Mouse (Mus musculus) adrenal gland, postnatal 4 days (tissue): Measurements from ENCODE around the gene Arhgef15. TPM values are rescaled to one million over a fixed set of nuclear protein-coding genes. Genes with fewer than 3 reads are reported as not detected.

Experiments used
- DNase-seq, 2 experiments: peaks; one replicate each; pipeline ENCODE4 v3.0.0; 2021 to 2022; ENCODE audit warnings: low spot score in 2 of 2, mixed read lengths in 2 of 2
- total RNA-seq, 2 experiments: library from RNA; stranded (reverse); gene quantifications; 2 replicates each; pipeline ENCODE4 v1.2.3; 2021

Arhgef15 gene
- total RNA-seq, 2 experiments from 2014 or later, result 28.6 to 29.5 TPM

GRCm38 (mm10) chr11:68926981-68927380, 30.3 kb downstream of the Arhgef15 start, which contains the start of gene Odf4:
Odf4 (minus strand) TSS chr11:68927081.
- no peak for DNase-seq

- no peak for DNase-seq
These were observed 32.5 kb downstream of the Arhgef15 start for GRCm38 (mm10) chr11:68924749-68925148.

- no peak for DNase-seq
These were observed 34.1 kb downstream of the Arhgef15 start for GRCm38 (mm10) chr11:68923191-68923590.

- DNase-seq, result no peak
These were observed 42.7 kb downstream of the Arhgef15 start for GRCm38 (mm10) chr11:68914566-68914965.

- DNase-seq, result no peak
These were observed 45.6 kb downstream of the Arhgef15 start for GRCm38 (mm10) chr11:68911531-68912177.

GRCm38 (mm10) chr11:68908846-68909503, 48.3 kb downstream of the Arhgef15 start:
- DNase-seq, result no peak

- DNase-seq, result no peak
These were observed 50.0 kb downstream of the Arhgef15 start for GRCm38 (mm10) chr11:68907251-68907650.

- no peak for DNase-seq
These were observed 50.9 kb downstream of the Arhgef15 start for GRCm38 (mm10) chr11:68906461-68906790.

GRCm38 (mm10) chr11:68905665-68906460, 51.4 kb downstream of the Arhgef15 start:
- DNase-seq, result no peak

GRCm38 (mm10) chr11:68905138-68905531, 52.1 kb downstream of the Arhgef15 start:
- DNase-seq, result no peak

- peak in 1 of 2 experiments; percentile 45 for DNase-seq
These were observed 52.7 kb downstream of the Arhgef15 start for GRCm38 (mm10) chr11:68904375-68905137.

GRCm38 (mm10) chr11:68903775-68904174, 53.5 kb downstream of the Arhgef15 start:
- no peak for DNase-seq

GRCm38 (mm10) chr11:68902823-68903222, 54.5 kb downstream of the Arhgef15 start:
- no peak for DNase-seq

- no peak for DNase-seq
These were observed 54.9 kb downstream of the Arhgef15 start for GRCm38 (mm10) chr11:68902367-68902766.

- DNase-seq, result no peak
These were observed 55.3 kb downstream of the Arhgef15 start for GRCm38 (mm10) chr11:68902047-68902364.

GRCm38 (mm10) chr11:68901351-68902046, 55.8 kb downstream of the Arhgef15 start, which contains the start of gene Rpl26:
Rpl26 (plus strand) TSS chr11:68901583.
- peak; percentile 96 to 97 for DNase-seq

GRCm38 (mm10) chr11:68900519-68901350, 56.5 kb downstream of the Arhgef15 start:
- no peak for DNase-seq

- DNase-seq, result no peak
These were observed 57.5 kb downstream of the Arhgef15 start for GRCm38 (mm10) chr11:68899815-68900214.

GRCm38 (mm10) chr11:68898790-68899189, 58.5 kb downstream of the Arhgef15 start:
- no peak for DNase-seq

GRCm38 (mm10) chr11:68897838-68898237, 59.4 kb downstream of the Arhgef15 start:
- no peak for DNase-seq
